16 mouse cellular contexts compared by ENCODE assay signal in the genomic region with DNA sequence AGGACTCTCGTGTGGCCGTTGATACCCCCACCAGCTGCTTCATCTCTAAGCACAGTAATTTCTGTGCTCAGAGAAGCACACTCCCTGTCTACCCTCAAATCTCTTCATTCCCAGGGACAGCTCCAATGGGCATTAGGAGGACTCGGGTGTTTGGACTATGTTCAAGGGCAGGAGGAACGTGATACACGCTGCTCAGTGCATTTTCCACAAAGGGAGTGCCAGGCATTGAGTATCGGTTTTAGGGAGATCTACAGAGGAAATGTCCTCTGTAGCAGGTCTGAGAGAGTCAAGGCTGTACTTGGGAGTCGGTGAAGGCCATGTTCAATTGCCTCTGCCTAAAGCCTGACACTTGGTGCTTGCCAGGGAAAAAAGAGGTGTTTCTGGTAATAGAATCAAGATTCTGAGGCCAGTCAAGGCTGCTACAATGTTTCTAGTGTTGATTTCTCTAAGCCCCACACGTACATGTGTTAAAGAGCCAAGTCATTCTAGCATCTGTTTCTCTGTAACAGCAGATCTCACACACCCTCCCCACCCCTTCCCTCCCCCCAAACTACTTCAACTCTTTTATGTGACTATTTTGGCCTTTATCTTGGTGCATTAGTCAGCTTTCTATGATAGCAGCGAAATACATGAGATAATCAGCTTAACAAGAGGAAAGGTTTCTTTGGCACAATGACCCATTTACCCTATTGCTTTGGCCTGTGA. TPM values are rescaled to one million over a fixed set of nuclear protein-coding genes. Genes with fewer than 3 reads are reported as not detected.
DNase-seq lines count a peak whose midpoint lies in the region; ATAC-seq and TF ChIP-seq lines count a peak whose summit lies in the region.
"Had no signal": no experiment of that assay in that cellular context is flagged by ENCODE, and none has a peak within 500 bp of the region (broad histone marks: within the 10 kb centered on the region; RNA-seq: fewer than 3 reads in every experiment).

No protein-coding gene starts in this region.

- TF ChIP-seq CTCF in MEL (IDR thresholded peaks at IDR 0.05 in 2 of 3, conservative IDR thresholded peaks at IDR 0.05 in 1 of 3; ENCODE audit: control insufficient read depth in 1 of 3, insufficient read depth in 1 of 3, low read depth in 2 of 3, low read length in 3 of 3, poor library complexity in 1 of 3, severe bottlenecking in 1 of 3) = no peak

- no peaks in the 10 kb centered on the region for H3K4me1 ChIP-seq in MEL (ENCODE audit: control insufficient read depth in 1 of 2, insufficient read depth in 2 of 2, low read length in 2 of 2)
- peaks cover 27% of the 10 kb centered on the region for H3K4me1 ChIP-seq in embryonic facial prominence, embryonic 14.5 days (ENCODE audit: control insufficient read depth, insufficient read depth, low read length)

- no peak overlapping the region for H3K4me2 ChIP-seq in embryonic facial prominence, embryonic 14.5 days (ENCODE audit: low read depth, low read length)
- H3K4me2 ChIP-seq: forebrain, embryonic 13.5 days; midbrain, embryonic 11.5 days had no signal

- H3K79me2 ChIP-seq in MEL (ENCODE audit: control insufficient read depth, insufficient read depth, low read length, poor library complexity) = no peaks in the 10 kb centered on the region

- H3K4me3 ChIP-seq in MEL (ENCODE audit: control insufficient read depth in 1 of 2, insufficient read depth in 1 of 2, low read depth in 2 of 2, low read length in 2 of 2) = no peak overlapping the region
- H3K4me3 ChIP-seq in embryonic facial prominence, embryonic 14.5 days (ENCODE audit: low read depth, low read length) = no peak overlapping the region
- H3K4me3 ChIP-seq: forebrain, embryonic 13.5 days; layer of hippocampus, adult 2 months; myocyte had no signal

- no peaks in the 10 kb centered on the region; a peak in 1 of 4 replicates for H3K27me3 ChIP-seq in MEL (ENCODE audit: control insufficient read depth in 1 of 2, insufficient read depth in 2 of 2, low read length in 2 of 2)
- H3K27me3 ChIP-seq in embryonic facial prominence, embryonic 14.5 days (replicated peaks; ENCODE audit: control insufficient read depth, insufficient read depth, low read length) = no peaks in the 10 kb centered on the region

- TF ChIP-seq EP300 in MEL (IDR thresholded peaks at IDR 0.05; ENCODE audit: low read depth in 1 of 2, low read length in 2 of 2) = no peak

- peak; percentile 41 for DNase-seq in adrenal gland, postnatal 14 days
- DNase-seq in adrenal gland, postnatal 25 days = no peak
- DNase-seq in MEL (ENCODE audit: low read depth, low spot score) = no peak
- DNase-seq in embryonic facial prominence, embryonic 14.5 days (ENCODE audit: low spot score) = peak; percentile 76
- no peak for DNase-seq in kidney, adult 8-10 months
- DNase-seq: cerebellum, adult 8-10 months; gastrocnemius, postnatal 25 days; liver, postnatal 0 days; thymus, postnatal 4 days had no signal

- no peaks in the 10 kb centered on the region for H3K9me3 ChIP-seq in MEL (replicated peaks; ENCODE audit: insufficient read depth, low read length)
- H3K9me3 ChIP-seq in embryonic facial prominence, embryonic 14.5 days (ENCODE audit: control insufficient read depth, low read length) = no peaks in the 10 kb centered on the region
- H3K9me3 ChIP-seq: forebrain, embryonic 13.5 days had no signal

- 45% methylated on average over 9 of the region's 9 CpGs for WGBS in embryonic facial prominence, embryonic 14.5 days

- TF ChIP-seq RAD21 in MEL (IDR thresholded peaks at IDR 0.05; ENCODE audit: low read depth, low read length) = no peak

- H3K36me3 ChIP-seq in MEL (ENCODE audit: control insufficient read depth in 1 of 2, insufficient read depth in 2 of 2, low read length in 2 of 2) = no peaks in the 10 kb centered on the region
- no peaks in the 10 kb centered on the region for H3K36me3 ChIP-seq in embryonic facial prominence, embryonic 14.5 days (ENCODE audit: control insufficient read depth, insufficient read depth, low read length)

- no peak for TF ChIP-seq POLR2A in MEL (IDR thresholded peaks at IDR 0.05; ENCODE audit: control insufficient read depth in 1 of 2, insufficient read depth in 1 of 2, low read depth in 1 of 2, low read length in 2 of 2, poor library complexity in 1 of 2)

- H3K9ac ChIP-seq in MEL (ENCODE audit: control insufficient read depth, low read depth, low read length, poor library complexity, severe bottlenecking) = no peak overlapping the region
- H3K9ac ChIP-seq in embryonic facial prominence, embryonic 14.5 days (ENCODE audit: low read depth, low read length) = no peak overlapping the region
- H3K9ac ChIP-seq: forebrain, embryonic 13.5 days; liver, postnatal 0 days had no signal

- no peak for ATAC-seq in embryonic facial prominence, embryonic 14.5 days (ENCODE audit: low read depth)
- ATAC-seq in megakaryocyte-erythroid progenitor cell, adult 5-6 weeks (replicated peaks; ENCODE audit: low FRiP score, low TSS enrichment, poor library complexity, severe bottlenecking) = peak; percentile 61
- ATAC-seq in erythroblast, adult 5-6 weeks (replicated peaks; ENCODE audit: low FRiP score, poor library complexity, severe bottlenecking) = no peak
- ATAC-seq: forebrain, embryonic 13.5 days; liver, postnatal 0 days had no signal

- H3K27ac ChIP-seq in MEL (ENCODE audit: control insufficient read depth, low read depth, low read length) = no peak overlapping the region
- peak overlapping the region; percentile 25; the same call in 1 of the 2 replicates for H3K27ac ChIP-seq in embryonic facial prominence, embryonic 14.5 days (replicated peaks; ENCODE audit: low read depth, low read length)
- H3K27ac ChIP-seq: forebrain, embryonic 13.5 days; layer of hippocampus, adult 2 months; stomach, postnatal 0 days had no signal

TF ChIP-seq in MEL, 35 proteins besides CTCF, POLR2A, EP300 and RAD21:
- TF ChIP-seq ETS1 (IDR thresholded peaks at IDR 0.05; ENCODE audit: low read depth, low read length) (0 out of 2 replicates have a peak, but pooled peaks have one; percentile 9), TAL1 (IDR thresholded peaks at IDR 0.05; ENCODE audit: low read length) (no peak), TBP (IDR thresholded peaks at IDR 0.05; ENCODE audit: low read depth, low read length) (no peak), USF2 (IDR thresholded peaks at IDR 0.05; ENCODE audit: borderline replicate concordance in 1 of 2, insufficient read depth in 1 of 2, low read depth in 1 of 2, low read length in 2 of 2) (no peak), POLR2AphosphoS2 (IDR thresholded peaks at IDR 0.05; ENCODE audit: low read length) (no peak)
TF ChIP-seq in MEL: peak in this region for 1.

RNA-seq across cellular contexts. Expression of a gene that starts 37.8 kb away (rescaled TPM):
- 6.3 and 7.2 TPM in 2 replicates for total RNA-seq in adrenal gland, postnatal 14 days (2021)
- 6.6 and 9.3 TPM in 2 replicates for total RNA-seq in adrenal gland, postnatal 25 days (2021)
- total RNA-seq in MEL (2012; rRNA removed) = not detected in 2 replicates
- polyA plus RNA-seq in MEL (2012; ENCODE audit: insufficient read depth in 1 of 2, insufficient read length in 2 of 2, low read depth in 1 of 2, low replicate concordance in 2 of 2, missing spikeins in 1 of 2) = not detected
- polyA plus RNA-seq in embryonic facial prominence, embryonic 14.5 days (2014; fragmentation: Nextera tagmentation; extraction: Ambion mirVana) = 10.8 and 13.7 TPM in 2 replicates
- 1.1 and 3.1 TPM in 2 replicates for total RNA-seq in megakaryocyte-erythroid progenitor cell, adult 5-6 weeks (2014; fragmentation: Nextera tagmentation)
- 2.0 and 2.9 TPM in 2 replicates for total RNA-seq in megakaryocyte-erythroid progenitor cell, adult 5-6 weeks (2017)
- total RNA-seq in erythroblast, adult 5-6 weeks (2015; ENCODE audit: low replicate concordance) = 0.58 TPM in 1 of 2 replicates, not detected in the other
- total RNA-seq in erythroblast, adult 5-6 weeks (2017; ENCODE audit: low replicate concordance) = 0.42 and 0.77 TPM in 2 replicates

Comparison
In these comparisons a context has a peak if more than half of its experiments do, and no peak if none do; other contexts are left out.
1. DNase-seq: peak in adrenal gland, postnatal 14 days (single experiment) and embryonic facial prominence, embryonic 14.5 days (single experiment); none in adrenal gland, postnatal 25 days (single experiment), MEL (single experiment) and kidney, adult 8-10 months (0 of 2).